Mouse (Mus musculus) R1 (cell line): ENCODE results near the gene Prap1.
"Not testable (repeated sequence)": the region's sequence is repeated elsewhere in the genome, so short reads cannot be mapped to it uniquely, and the experiment has no call there.

Source experiments
- DNase-seq: peaks from one replicate; pipeline ENCODE4 v3.0.0-alpha.2; 2018; ENCODE audit warnings: low read depth, low spot score

Gene Prap1

DNA sequence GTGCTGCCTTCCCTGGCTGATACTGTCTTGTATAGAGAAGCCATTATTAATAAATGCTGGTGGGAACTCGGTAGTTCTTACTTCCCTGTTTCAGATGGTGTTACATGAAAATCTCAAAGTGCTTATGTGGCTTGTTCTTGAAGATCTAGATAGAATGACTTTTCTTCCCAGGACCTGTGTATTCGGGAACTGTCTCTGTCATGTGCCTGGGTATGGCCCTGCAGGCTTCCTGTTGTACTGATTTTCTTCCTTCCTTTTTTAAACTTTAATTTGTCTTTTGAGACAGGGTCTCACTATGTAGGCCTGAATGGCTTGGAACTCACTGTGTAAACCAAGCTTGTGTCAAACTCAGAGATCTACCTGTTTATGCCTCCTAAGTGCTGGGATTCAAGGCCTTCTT, 34.7 kb downstream of the Prap1 start:
- DNase-seq: no peak

DNA sequence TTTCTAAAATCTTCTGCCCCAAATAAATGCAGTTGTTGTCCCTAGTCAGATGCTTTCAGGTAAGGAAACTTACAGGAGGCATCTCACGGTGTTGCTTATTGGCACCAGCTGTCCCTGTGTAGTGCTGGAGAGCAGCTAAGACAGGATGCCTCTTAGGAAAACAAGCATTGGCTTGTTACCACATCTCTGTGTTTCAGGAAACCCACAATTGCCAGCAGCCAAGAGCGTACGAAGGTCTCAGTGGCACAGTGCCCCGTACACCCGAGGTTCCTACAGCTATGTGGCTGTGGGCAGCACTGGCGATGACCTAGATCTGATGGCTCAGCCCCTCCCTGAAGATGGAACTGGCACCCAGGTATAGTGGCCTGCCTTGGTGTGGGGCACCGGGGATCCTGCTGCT, 39.0 kb downstream of the Prap1 start:
- DNase-seq: not testable (repeated sequence)

DNA sequence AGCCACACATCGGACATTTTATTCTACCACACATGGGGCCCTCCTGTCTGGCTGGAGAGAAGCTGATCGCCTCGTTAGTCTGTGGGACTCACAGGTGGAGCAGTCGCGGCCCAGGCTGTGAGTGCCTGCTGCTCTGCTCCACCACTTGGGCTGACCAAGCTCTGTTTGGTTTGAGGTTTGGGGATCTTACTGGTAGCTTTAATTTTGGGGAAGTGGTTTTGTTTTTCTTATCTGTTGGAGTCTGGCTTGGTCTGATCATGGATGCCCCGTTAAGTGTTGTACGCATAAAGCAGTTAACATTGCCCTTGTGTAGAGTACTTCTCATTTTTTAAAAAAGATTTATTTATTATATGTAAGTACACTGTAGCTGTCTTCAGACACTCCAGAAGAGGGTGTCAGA, 40.8 kb downstream of the Prap1 start:
- DNase-seq: not testable (repeated sequence)

DNA sequence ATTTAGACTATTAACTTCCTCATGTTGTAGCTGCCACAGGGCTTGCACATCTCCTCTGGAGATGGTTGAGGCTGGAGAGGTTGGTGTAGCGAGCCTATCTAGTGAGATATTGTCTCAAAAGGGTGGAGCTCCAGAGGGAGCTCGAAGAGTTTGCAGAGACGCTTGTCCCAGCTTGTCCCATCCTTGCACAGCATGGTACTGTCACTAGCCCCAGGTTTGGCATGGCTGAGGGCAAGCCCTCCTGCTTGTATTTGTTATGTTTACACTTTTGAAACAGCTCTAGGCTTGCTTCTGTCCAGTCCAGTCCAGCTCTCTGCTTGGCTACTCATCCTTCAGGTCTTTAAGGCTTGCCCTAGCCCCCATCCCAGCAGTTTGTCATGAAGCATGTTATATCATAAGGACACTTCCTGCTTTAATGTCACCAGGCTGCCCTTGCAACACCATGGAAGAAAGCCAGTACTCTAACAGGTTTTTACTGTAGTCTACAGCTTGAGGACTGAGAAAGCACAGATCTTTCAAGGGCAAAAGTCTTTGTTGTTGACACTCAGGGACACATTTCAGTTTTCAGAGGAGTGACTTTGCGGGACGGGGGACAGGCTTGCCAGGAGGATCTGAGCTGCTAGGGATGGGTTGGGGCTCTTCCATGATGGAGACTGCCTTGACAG, 42.0 kb downstream of the Prap1 start:
- no peak for DNase-seq

DNA sequence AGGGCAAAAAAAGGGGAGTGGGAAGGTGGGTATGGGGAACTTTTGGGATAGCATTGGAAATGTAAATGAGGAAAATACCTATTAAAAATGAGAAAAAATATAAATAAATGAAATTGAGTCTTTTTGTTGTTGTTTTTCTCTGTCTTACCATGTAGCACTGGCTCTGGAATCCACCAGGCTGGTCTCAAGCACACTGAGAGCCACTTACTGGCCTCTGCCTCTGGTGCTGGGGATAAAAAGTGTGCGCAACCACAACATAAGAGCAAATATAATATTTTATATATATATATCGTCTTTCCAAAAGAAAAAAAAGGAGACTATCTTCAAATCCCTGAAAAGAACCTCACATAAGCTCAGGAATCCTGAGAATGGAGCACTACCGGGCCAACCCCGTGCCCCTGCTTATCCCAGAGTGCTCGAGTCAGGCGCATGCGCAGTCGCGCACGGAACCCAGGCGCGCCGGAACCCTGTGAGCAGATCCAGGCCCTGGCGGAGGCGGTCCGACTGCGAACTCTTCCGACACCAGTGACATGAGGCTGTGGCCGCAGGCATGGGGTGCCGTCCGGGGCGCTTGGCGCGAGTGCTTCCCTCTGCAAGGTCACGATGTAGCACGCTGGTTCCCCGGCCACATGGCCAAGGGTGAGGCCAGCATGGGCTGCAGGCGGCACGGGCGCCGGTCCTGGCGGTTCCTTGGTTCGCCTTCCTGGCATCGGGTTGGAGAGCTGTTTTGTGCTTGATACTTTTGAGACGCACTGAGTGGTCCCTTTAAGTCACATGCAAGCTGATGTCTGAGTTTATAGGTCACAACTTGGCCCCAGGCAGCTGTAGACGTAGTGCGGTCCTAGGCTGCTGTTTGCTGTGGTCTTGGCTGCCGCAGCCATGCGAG, 44.2 kb downstream of the Prap1 start, which contains the start of gene Mtg1:
Gene Mtg1, plus strand, starts transcription at position 430 of the 886 bp plus-strand sequence.
- peak; percentile 96 for DNase-seq

DNA sequence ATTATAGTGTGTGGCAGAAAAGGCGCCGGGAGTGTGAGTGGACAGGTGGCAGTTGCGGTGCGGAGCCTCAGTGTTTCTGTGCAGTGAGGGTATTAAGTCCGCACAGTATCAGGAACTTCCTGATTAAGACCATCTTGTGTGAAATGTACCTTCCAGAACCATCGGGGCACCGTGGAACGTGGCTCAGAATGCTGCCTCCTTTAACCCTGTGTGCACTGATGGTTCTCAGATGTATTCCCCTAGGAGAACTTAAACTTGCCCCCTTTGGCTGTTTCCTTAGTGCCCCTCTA, 44.8 kb downstream of the Prap1 start:
- no peak for DNase-seq

DNA sequence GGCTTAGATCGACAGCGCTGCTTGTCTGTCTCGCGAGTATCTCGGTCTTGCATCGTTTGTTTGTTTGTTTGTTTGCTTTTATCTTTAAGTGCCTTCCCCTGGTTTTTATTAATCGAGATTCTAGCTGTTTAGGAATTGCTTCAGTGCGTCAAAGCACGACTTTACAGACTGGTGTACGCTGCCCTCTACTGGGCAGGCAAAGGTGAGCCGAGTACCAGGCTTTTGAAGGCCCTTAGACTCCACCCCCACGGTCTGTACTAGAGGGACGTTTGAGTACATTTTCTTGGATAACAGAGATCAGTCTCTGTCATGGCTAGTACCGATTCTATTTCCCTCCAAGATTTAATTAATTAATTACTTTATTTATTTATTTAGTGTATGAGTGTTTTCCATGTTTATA, 48.2 kb downstream of the Prap1 start:
- DNase-seq: peak; percentile 77

DNA sequence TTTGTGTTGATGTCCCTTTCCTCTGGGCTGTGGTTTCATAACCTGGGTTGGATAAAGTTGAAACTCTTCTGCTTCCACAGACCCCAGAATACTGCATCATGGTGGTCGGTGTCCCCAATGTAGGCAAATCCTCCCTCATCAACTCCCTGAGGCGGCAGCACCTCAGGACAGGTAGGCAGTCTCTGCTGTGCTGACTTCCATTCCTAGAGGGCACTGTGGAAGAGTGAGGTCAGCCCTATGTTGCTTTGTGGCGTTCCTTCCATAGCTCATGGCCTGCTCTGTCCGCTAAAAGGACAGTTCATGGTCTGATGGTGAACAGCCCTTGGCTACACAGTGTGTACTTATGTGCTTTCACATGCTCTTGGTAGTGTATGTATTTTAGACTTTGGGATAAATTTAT, 51.4 kb downstream of the Prap1 start:
- no peak for DNase-seq
